Mouse (Mus musculus): ENCODE measurements around the gene Catsperb. TPM values are rescaled to one million over a fixed set of nuclear protein-coding genes. Genes with fewer than 3 reads are reported as not detected.
"Not testable (repeated sequence)": the region's sequence is repeated elsewhere in the genome, so short reads cannot be mapped to it uniquely, and the experiment has no call there.

Catsperb gene
- total RNA-seq (2021) = not detected

DNA sequence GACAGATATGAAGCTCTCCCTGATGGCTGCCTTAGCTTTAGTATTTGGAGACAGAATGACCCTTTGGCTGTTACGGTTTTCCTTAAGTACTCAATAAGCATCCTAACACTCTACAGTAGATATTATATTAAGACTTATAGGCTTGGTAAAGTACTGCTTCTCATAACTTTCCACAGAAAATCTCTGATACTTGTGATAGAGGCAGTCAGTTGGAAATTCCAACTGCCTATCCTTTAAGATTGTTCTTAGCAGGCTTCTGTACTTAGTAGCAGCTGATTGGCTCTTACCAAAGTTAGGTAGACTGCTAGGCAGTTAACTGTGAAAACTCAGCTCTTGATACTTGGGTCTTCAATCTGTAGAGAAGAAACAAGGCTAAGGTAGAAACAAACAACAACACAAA is at the start of gene Catsperb:
TSS of gene Catsperb (plus strand) at position 301 of the 400 bp plus-strand sequence.
- intact Hi-C loops (cut with DNase I); DNase-seq: not testable (repeated sequence)

DNA sequence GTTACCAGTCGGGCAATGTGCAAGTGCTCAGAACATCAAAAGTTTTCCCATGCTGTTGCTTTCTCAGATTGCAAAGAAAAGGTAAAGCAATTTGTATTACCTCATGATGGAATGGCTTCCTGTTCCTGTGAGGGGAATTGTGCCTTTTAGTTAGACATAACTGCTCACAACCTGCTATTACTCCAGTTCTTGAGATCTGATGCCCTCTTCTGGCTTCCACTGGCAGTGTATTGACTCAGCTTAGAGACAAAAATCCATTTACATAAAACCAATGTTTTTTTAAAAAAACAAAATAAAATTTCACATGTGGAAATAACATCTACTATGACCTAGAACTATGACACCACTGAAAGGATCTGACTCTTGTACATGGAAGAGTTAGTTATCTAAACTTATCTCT is 43.0 kb upstream of the Catsperb start:
- DNase-seq = not testable (repeated sequence)

GRCm38 (mm10) chr12:101381460-101381859 is 23.0 kb upstream of the Catsperb start:
- DNase-seq; intact Hi-C loops (cut with DNase I): not testable (repeated sequence)

More for the DNA sequence above, 43.0 kb upstream of the Catsperb start:
- intact Hi-C loops (cut with DNase I) = not testable (repeated sequence)

DNA sequence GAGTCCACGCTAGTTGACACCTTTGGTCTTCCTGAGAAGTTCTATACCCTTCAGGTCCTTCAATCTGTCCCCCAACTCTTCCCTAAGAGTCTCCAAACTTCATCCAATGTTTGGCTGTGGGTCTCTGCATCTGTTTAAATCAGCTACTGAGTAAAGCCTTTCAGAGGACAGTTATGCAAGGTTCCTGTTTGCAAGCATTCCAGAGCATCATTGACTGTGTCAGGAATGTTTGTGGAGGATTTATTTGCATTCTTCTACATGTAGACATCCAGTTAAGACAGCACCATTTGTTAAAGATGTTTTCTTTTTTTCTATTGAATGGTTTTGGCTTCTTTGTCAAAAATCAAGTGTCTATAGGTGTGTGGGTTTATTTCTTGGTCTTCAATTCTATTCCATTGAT is 21.7 kb downstream of the Catsperb start:
- intact Hi-C loops (cut with DNase I) = no loop called here

GRCm38 (mm10) chr12:101462051-101462450 is 57.6 kb downstream of the Catsperb start:
- DNase-seq = no peak
- intact Hi-C loops (cut with DNase I) = no loop called here

More for the DNA sequence above, 21.7 kb downstream of the Catsperb start:
- DNase-seq = no peak

DNA sequence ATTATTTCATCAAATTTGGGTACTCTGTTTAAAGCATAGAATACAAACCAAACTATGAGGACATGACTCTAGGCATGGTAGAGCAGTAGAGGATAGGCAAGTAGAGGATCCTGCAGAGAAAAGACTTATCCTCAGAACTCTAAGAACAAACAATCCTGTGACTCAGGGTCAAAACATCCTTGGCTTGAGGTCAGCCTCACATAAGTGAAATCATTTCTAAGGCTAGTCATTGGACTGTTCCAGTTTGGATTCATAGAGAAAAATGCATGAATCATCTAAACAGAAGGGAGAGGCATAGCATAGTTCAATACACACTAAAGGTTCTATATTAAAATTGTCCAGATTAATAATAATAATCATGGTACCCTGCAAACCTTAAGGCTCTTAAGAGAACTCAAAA is 79.1 kb downstream of the Catsperb start:
- DNase-seq = no peak
- intact Hi-C loops (cut with DNase I) = no loop called here

GRCm38 (mm10) chr12:101511326-101511725 is 106.9 kb downstream of the Catsperb start:
- DNase-seq; intact Hi-C loops (cut with DNase I): not testable (repeated sequence)

- intact Hi-C loops (cut with DNase I) = not testable (repeated sequence)
Observed at GRCm38 (mm10) chr12:101606622-101607021, 202.2 kb downstream of the Catsperb start.

GRCm38 (mm10) chr12:101633137-101633536 is 228.7 kb downstream of the Catsperb start:
- intact Hi-C loops (cut with DNase I) = no loop called here
- no peak for DNase-seq

More at GRCm38 (mm10) chr12:101606622-101607021, 202.2 kb downstream of the Catsperb start:
- DNase-seq = not testable (repeated sequence)

DNA sequence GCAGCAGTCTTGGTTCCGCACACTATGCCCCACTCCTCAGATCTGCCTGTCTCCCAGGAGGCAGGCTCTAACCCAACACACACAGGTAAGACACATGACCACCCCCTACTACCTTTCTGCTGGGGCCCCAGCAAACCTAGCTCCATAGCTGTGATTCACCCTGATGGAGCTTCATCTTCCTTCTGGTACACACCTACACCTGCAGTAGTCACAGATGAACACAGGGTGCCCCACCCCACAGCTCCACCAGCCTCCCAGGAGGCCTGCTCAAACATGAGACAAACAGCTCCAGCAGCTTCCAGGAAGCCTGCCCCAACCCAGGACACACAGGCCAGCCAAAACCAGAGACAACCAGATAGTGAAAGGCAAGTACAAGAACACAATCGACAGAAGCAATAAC is 263.0 kb downstream of the Catsperb start:
- DNase-seq = no peak
- intact Hi-C loops (cut with DNase I) = no loop called here

Small RNAs within 50 kb of the gene (microRNA-seq; reads per million reads assigned to microRNA genes)
- 0 reads per million in 2 experiments for gene Gm24542 (ENCODE audit: borderline number of aligned reads in 2 of 2)

All from heart, postnatal 36 days (tissue).